Mouse (Mus musculus): ENCODE results near the gene Sik3.
"Not testable (repeated sequence)": the region's sequence is repeated elsewhere in the genome, so short reads cannot be mapped to it uniquely, and the experiment has no call there.

Sik3 gene

DNA sequence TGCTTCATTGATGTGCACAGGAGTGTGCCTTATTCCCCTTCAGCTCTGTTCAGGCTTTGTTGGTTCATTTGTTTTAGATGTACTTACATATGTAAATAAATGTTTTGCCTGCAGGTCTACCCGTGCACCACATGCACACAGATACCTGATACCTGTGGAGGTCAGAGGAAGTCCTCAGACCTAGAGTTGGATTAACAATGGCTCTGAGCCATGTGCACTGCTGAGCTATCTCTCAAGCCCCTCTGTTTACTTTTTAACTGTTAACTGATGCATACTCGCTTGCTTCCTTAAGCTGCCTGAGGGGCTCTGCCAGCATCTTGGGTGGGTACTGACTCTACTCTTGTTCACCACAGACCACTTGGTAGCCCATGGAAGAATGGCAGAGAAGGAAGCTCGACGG, 142.4 kb downstream of the Sik3 start:
- DNase-seq = no peak

DNA sequence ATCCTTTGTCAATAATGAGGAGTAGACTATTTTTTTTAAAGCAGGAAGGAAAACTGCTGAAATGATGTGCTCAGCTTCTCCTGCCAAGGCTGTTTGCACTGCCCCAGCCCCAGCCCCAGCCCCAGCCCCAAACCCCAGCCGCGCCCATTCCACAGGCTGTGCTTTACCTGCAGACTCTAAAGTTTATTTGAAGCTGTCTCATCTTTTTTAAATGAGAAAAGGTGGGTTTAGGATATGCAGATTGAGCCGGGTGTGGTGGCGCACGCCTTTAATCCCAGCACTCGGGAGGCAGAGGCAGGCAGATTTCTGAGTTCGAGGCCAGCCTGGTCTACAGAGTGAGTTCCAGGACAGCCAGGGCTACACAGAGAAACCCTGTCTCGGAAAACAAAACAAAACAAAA, 143.2 kb downstream of the Sik3 start:
- DNase-seq = not testable (repeated sequence)

DNA sequence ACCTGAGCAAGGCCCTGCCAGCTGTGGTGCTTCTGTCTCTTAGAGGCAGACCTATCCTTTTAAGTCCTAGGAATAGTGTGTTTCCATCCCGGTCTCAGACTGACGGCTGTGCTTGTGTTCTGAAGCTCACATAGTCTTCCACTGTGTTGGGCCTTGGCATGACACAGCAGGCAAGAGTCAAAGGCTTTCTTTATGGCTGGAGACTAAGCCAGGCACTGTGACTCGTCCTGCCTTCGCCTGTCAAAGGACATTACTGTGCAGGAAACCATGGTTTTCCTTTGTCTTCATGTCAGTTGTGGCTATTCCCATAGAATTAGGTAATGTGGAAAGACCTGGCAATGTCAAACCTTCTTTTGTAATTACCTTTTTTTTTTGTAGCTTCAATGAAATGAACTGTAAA, 144.1 kb downstream of the Sik3 start:
- DNase-seq = no peak

DNA sequence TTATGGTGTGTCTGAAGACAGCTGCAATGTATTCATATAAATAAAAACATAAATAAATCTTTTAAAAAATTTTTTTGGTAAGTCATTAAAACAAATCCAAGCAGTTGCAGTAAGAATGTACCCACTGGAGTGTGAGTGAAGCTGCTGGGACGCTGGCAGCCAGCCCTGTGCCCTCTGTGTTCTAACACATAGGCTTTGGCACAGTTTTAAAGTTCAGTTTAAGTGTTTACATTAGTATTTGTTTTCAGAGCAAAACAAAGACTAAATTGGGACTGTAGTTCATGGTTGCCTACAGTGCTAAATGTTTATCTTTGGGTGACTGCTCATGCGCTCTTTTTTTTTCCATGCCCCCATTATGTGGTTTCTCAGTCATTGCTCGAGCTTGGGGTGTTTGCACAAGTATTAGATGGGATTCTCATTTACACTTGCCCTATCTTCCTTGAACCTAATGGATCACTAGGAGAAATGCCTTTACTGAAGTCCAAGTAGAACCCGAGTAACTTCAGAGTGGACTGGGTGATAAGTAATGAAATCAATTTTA, 145.7 kb downstream of the Sik3 start:
- DNase-seq = peak; percentile 48

DNA sequence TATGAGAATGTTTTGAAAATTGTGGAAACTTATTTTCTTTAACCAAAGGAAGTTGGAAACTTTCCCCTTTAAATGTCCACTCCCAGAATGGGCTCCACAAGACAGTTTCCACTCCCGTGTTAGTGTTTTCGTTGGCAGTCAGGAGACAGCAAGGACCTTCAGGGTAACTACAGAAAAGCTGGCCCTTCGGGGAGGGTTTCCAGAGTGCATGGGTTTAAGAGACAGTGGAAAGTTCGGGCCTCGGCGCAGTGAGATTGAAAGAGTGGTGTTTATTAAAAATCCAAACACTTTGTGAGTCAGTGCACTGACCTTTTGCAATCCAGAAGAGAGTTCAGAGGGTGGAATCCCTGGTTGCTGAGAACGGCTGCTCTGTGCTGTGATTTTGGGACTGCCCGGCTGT, 150.8 kb downstream of the Sik3 start:
- DNase-seq = peak; percentile 37

DNA sequence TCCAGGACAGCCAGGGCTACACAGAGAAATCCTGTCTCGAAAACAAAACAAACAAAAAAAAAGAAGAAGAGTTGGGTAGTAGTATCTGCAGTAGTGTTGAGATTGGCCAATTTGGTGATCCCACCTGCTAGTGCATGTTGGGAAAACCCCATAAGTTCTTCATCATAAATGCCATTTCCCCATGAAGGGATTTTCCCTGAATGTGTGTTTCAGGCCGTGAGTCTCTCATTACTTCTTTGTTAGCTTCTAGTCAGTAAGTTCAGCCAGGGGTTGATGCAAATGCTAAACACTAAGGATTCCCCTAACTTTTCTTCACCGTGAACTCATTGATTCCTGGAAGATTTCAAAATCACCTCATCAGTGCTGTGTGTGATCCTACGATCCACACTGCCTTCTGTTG, 156.2 kb downstream of the Sik3 start:
- DNase-seq = no peak

DNA sequence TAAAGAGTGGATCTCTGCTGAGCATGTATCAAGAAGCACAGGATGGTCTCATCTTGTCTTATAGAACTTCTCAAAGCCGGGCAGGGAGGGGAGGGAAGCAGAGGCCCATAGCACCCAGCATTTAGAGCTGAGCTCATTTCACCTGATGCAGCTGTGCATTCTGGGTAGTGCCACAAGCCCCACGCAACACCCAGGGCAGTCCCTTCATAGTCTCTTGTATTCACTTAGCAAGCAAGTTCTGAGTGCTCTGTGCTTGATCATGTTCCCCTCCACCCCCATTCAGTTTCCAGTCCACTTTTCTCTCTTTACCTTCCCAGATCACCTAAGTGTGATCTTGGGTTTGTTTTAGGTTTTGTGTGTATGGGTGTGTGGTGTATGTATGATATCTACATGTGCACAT, 159.6 kb downstream of the Sik3 start:
- DNase-seq = no peak

DNA sequence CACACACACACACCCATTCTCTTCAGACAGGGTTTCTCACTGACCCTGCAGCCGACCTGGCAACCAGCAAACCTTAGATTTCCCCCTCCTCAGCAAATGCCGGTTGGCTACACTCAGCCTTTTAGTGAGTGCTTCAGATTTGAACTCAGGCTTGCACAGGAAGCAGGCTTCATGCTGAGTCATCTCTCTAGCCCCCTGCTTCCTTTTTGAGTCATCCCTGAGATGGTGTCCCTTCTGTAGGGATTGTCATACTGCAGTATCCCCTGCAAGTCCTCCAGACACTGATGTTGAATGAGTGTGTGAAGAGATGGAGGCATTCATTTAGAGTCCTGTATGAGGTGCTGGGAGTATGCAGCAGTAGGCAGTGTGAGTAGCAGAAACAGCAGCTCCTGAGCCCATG, 160.3 kb downstream of the Sik3 start:
- DNase-seq = no peak

DNA sequence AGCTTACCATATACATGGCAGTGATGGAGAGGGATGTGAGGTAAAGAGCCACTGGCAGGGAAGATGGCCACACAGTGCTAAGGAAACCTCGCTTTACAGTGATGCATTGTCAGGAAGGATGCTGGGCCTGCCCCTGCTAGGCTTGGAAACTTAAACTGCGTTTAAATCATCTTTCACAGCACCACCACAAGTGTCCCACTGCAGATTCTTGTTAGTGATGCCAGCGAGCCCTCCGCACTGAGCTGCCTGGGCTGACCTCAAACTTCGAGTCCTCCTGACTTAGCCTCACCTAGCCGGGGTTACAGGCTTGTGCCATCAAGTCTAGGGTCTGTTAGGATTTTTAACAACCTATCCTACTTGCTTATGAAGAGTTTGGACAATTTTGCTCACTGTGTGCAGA, 161.3 kb downstream of the Sik3 start:
- DNase-seq = no peak

DNA sequence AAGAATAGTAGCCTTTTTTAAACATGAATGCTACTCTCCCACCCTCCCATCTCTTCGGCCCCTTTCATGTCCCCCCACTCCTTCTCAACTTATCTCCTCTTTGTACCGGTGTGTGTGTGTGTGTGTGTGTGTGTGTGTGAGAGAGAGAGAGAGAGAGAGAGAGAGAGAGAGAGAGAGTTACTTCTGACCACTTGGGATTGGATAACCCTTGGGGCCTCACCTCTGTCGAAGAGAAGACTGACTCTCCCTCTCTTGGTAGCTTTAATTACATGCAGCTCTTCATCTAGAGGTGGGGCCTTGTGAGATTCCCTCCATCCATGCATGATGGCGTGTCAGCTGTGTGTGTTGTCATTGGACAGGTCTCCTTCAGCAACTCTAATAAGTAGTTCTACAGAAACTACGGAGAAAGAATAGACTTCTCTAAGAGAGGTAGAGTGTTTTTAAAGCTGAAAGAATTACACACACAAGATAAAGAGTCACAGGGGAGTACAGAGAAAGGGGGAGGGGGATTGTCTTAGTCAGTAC, 162.2 kb downstream of the Sik3 start:
- DNase-seq = no peak

DNA sequence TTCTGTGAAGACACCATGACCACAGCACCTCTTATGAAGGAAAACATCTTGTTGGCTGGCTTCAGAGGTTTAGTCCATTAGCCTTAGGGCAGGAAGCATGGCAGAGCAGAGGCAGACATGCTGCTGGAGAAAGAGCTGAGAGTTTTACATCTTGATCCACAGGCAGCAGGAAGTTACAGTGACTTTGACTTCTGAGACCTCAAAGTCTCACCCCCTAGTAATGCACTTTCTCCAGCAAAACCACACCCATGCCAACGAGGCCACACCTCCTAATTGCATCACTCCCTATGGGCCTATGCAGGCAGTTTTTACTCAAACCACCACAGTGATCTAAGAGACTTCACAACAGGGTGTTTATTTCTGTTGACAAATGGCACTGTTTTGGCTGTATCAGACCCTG, 162.7 kb downstream of the Sik3 start:
- peak; percentile 37 for DNase-seq

DNA sequence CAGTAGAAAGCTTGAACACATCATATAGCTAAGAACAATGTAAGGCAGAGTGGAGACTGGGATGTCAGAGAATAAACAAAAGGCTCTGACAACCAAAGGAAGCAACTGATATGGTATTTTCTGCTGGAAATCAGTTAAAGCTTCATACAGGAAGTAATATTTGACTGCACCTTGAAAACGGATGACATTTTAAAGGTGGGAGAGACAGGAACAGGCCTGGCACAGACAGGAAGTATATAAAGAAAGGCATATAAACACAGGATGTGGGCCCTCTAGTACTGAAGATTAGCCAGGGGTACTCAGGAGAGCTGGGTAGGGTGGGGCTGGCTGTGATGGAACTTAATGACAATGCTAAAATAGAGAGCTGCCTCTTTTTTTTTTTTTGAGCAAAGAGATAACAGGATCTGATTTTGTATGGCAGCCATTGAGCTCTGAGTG, 163.3 kb downstream of the Sik3 start:
- DNase-seq = no peak

DNA sequence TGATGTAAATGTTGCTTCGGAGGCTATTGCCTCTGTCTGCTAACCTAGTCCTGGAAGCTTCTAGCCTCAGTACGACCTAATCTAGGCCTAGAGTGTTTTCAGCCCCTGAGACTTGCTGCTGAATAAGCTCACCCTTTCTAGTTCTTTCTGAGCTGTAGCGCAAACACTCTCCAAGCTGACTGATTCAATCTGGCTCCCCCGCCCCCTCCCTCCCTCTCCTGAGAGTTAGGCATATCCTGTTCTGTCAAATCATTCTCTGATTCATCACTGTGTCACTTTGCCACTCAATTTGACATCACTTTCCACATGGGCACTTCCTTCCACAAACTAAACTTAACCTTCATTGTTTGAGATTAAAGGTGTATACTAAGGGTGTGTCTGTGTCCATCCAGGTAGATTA, 164.0 kb downstream of the Sik3 start:
- no peak for DNase-seq

DNA sequence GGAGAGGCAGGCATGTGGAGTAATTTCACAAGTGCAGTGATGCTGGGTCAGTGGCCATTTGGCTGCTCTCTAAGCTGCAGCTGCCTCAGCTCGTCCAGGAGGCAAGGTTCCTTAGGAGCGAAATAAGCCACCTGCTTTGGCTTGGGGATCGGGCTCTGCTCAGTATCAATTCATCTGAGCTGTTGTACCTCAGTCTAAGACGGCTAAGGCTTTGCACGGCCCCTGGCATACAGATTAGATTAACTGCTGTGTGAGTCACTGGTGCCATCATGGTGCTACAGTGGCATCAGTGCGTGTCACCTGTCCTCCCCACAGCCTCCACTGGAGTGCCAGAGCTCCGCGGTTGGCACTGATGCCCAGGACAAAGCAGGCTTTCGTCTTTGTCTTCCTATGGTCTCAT, 166.0 kb downstream of the Sik3 start:
- DNase-seq = no peak

DNA sequence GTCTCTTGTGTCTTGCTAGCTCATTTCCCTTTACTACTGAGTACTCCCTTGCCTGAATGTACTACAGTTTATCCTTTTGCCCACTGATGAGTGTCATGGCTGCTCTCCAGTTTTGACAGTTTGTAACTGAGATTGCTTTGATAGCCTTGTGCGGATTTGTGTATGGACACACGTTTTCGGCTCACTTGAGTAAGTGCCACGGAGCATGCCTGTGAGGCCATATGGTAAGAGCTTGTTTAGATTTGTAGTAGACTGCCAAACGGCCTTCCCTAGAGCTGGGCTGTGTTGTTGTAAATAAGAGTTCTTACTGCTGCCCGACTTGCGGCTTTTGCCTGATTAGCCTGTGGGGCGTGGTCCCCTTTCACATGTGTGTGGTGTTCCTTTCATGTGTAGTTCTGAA, 168.7 kb downstream of the Sik3 start:
- no peak for DNase-seq

DNA sequence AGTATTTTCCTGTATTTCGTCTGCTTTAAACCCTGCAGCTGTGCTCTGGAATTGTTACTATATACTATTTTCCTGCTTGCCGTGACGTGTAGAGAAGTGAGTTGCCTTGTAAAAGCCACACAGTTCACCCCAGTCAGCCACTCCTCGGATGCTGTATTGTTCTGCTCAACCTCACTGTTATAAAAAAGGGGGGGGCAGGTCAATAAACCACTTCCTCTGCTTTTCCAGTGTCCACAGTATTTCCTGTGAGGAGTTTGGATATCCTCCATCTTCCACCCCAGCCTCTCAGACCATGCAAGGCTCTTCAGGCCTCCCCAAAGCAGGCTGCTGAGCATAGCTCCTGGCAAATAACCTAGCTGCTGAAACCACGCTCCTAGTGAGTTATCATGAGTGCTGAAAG, 171.9 kb downstream of the Sik3 start:
- DNase-seq = peak; percentile 38

DNA sequence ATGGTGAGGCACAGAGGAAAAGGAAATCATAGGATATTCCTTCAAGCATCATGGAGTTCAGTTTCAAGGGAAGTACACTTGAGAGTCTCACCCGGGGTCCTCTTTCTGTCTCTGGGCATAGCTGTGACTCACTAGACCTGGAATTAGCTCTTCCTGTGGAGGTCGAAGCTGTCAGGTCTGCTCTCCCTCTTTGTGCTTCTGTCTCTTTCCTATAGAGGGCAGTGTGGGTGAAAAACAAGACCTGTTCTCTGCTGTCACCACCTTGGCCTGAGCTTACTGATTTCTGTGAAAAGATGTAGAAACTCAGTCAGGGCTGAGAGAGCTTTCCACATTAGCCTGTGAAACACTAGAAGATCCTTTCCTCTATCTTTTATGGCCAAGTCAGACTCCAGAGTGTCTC, 172.6 kb downstream of the Sik3 start:
- DNase-seq = peak; percentile 46

DNA sequence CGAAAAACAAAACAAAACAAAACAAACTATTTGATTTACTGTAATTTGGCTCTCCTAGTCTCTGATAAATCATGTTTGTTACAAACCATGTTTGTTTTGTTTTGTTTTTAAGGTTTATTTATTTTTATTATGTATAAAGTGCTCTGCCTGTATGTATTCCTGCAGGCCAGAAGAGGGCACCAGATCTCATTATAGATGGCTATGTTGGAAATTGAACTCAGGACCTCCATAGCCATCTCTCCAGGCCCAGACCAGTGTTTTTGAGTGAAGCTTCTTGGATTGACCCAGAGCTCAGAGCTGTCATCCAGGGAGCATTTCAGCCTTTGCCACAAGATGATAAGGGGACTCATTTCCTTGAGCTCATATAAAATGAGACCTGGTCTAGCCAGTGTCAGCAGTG, 173.8 kb downstream of the Sik3 start:
- no peak for DNase-seq

DNA sequence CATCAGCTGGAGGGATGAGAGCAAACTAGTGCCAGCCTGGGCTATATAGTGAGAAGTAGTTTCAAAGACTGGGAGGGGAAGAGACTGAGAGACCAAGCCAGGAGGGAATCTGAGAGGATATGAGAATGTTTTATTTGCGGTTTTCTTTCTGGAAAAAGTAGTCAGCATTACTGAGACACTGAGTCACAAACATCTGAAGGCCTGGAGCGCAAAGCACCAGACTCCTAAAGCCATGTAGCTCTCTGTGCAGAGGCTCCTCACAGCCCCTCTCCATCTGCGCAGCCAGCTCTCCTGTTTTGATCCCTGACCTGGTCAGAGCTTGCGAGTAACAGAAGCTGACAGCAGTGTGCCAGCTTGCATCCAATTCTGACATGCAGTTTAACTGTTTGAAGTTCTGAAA, 175.8 kb downstream of the Sik3 start:
- no peak for DNase-seq

DNA sequence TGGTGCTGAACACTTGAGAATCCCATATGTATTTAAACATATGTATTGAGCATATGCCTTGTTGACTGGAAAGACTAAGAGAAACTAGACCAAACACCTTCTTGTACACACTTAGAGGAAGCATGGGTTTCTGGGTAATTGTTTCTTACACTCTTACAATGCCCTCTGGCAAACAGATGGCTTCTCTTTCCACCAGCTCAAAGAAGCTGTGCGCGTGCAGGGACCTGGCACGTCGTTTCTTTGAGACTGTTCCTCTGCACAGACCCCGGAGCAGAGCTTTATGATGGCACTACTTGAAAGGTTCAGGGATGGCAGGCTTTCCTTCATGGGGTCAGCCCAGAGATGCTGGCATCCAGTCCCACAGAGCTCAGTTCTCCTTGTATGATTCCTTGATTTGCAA, 176.3 kb downstream of the Sik3 start:
- no peak for DNase-seq

DNA sequence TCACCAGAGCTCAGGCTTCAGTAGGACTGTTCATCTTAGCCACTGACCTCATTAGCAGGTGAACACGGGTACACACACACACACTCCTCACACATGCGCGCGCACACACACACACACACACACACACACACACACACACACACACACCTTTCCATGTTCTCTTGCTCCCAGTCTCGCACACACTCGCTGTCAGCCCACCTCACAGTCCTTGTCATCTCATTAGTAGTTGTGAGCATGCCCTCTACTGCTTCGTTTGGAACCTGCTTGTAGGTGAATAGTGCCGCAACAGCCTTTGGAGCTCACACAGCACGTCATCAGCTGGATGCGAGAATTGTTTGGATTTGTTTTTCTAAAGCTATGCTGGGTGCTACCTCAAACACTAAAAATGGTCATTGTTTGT, 176.8 kb downstream of the Sik3 start:
- DNase-seq = no peak

DNA sequence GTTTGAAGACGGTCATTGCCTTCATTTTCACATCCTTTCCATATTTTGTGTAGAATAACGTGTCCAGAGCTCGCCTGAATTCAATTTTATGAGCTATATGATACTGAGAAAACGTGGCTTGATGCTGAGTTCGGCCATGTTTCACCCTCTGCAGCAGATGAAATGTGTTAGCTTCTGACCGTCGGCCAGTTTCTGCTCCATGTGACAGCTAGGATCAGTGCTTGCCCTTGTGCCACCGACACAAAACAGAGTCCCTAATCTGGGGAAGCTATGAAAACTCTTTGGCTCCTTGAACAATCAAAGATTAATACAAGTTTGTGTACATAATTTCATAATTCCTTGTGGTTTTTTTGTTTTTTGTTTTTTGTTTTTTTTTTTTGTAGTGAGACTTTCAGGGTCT, 178.6 kb downstream of the Sik3 start:
- DNase-seq = no peak

DNA sequence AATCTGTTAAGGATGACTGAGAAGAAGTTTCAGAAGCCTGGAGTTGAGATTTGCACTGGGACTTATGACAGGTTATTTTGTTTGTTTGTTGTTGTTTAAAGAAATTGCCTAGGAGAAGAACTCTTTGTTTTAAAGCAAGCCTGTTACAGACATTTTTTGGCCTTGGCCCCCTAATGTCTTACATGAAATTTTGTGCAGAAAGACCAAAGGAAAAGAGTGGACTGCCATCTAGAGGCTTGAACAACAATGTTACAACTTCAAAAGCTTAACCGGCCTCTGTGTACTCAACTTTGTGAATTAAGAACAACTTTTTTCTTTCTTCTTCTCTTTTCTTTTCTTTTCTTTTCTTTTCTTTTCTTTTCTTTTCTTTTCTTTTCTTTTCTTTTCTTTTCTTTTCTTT, 179.0 kb downstream of the Sik3 start:
- DNase-seq = no peak

DNA sequence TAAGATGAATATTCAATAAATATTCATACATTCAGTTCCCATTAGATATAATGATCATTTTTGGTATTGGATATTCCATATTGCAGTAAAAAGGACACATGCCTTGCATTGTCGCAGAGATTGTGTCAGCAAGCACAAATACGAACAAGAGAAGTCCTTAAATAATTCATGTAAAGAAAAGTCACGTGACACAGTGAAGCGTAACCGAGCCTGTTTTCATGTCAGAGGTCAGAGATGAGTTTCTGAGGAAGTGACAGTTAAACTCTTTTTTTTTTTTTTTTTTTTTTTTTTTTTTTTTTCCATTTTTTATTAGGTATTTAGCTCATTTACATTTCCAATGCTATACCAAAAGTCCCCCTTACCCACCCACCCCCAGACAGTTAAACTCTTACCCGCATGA, 180.0 kb downstream of the Sik3 start:
- no peak for DNase-seq

DNA sequence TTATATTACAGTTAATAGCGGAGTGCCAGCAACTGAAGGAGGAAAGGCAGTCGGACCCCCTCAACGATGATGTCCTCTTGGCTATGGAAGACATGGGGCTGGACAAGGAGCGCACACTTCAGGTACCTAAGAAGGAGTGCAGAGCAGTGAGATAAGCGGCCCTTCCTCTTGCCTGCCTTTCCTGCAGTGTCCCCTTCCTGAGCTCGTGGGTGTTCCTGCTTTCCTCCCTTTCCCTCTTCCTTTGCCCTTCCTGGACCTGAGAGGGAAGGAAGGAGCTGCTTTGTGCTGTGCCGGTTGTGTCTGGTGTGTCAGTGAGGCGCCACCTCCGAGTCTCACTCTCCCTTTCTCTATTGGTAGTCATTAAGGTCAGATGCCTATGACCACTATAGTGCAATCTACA, 182.2 kb downstream of the Sik3 start:
- DNase-seq = no peak

DNA sequence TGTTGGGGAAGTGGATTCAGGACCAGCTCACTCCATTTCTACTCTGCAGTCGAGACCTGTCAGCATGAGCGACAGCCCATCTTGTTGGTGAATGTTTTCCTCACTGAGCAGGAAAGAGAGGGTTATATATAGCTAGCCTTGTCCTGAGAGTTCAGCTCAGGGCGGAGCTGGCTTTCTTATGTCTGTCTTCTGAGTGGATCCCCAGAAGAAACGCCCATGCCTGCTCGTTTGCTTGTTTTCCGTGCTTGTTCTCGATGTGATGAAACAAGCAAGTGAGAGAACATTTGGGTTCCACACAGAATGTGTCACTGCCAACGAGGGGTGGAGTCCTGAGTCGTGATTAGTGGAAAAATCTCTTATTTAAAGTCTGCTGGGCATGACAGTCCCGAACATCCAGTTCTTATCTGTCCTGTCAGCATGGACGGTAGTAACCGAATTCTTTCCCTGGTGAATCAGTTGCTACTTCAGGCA, 184.1 kb downstream of the Sik3 start:
- DNase-seq = no peak
